Mouse (Mus musculus) adrenal gland, postnatal 36 days (tissue): ENCODE results near the gene Shc4. TPM values are rescaled to one million over a fixed set of nuclear protein-coding genes. Genes with fewer than 3 reads are reported as not detected.

Source experiments
- DNase-seq, 2 experiments: peaks; one replicate each; pipeline ENCODE4 v3.0.0; 2021; ENCODE audit warnings: mixed read lengths in 1 of 2
- total RNA-seq, 2 experiments: library from RNA; stranded (reverse); gene quantifications; 2 replicates each; pipeline ENCODE4 v1.2.3; 2021

The Shc4 gene
- total RNA-seq, 2 experiments from 2014 or later, result 3.2 to 3.4 TPM

- DNase-seq, result no peak
These were observed 86.6 kb downstream of the Shc4 start for GRCm38 (mm10) chr2:125637331-125637730.

- no peak for DNase-seq
These were observed 93.9 kb downstream of the Shc4 start for GRCm38 (mm10) chr2:125630010-125630409.

- no peak for DNase-seq
These were observed 95.5 kb downstream of the Shc4 start for GRCm38 (mm10) chr2:125628487-125628886.

- DNase-seq, result no peak
These were observed 97.4 kb downstream of the Shc4 start for GRCm38 (mm10) chr2:125626536-125626935.

- DNase-seq, result peak; percentile 98 to 99
These were observed 99.1 kb downstream of the Shc4 start, which contains the start of gene Cep152 for GRCm38 (mm10) chr2:125624837-125625351. Gene Cep152 (minus strand): TSS chr2:125625113.

- no peak for DNase-seq
These were observed 99.7 kb downstream of the Shc4 start for GRCm38 (mm10) chr2:125624127-125624685.

GRCm38 (mm10) chr2:125623211-125623610 is 100.7 kb downstream of the Shc4 start:
- no peak for DNase-seq

- DNase-seq, result no peak
These were observed 103.6 kb downstream of the Shc4 start for GRCm38 (mm10) chr2:125620213-125620907.

GRCm38 (mm10) chr2:125615858-125616424 is 108.0 kb downstream of the Shc4 start:
- DNase-seq, result no peak

GRCm38 (mm10) chr2:125615440-125615839 is 108.5 kb downstream of the Shc4 start:
- DNase-seq, result no peak

- DNase-seq, result peak in 1 of 2 experiments; percentile 35
These were observed 117.6 kb downstream of the Shc4 start for GRCm38 (mm10) chr2:125606220-125606845.

GRCm38 (mm10) chr2:125604646-125605045 is 119.3 kb downstream of the Shc4 start:
- DNase-seq, result peak; percentile 53 to 67

GRCm38 (mm10) chr2:125602970-125603369 is 121.0 kb downstream of the Shc4 start:
- DNase-seq, result no peak

- no peak for DNase-seq
These were observed 125.0 kb downstream of the Shc4 start for GRCm38 (mm10) chr2:125598958-125599357.

GRCm38 (mm10) chr2:125598251-125598650 is 125.7 kb downstream of the Shc4 start:
- no peak for DNase-seq

GRCm38 (mm10) chr2:125594786-125595185 is 129.2 kb downstream of the Shc4 start:
- no peak for DNase-seq

GRCm38 (mm10) chr2:125594072-125594471 is 129.9 kb downstream of the Shc4 start:
- no peak for DNase-seq

GRCm38 (mm10) chr2:125591895-125592294 is 132.1 kb downstream of the Shc4 start:
- no peak for DNase-seq

GRCm38 (mm10) chr2:125589287-125589686 is 134.7 kb downstream of the Shc4 start:
- no peak for DNase-seq

GRCm38 (mm10) chr2:125581081-125581480 is 142.9 kb downstream of the Shc4 start:
- no peak for DNase-seq

GRCm38 (mm10) chr2:125577670-125578069 is 146.3 kb downstream of the Shc4 start:
- DNase-seq, result no peak
